Mouse (Mus musculus) CH12.LX (cell line): ENCODE results near the gene Dzip3. TPM values are rescaled to one million over a fixed set of nuclear protein-coding genes. Genes with fewer than 3 reads are reported as not detected.

Experiments used
- DNase-seq: peaks from one replicate; pipeline ENCODE4 v3.0.0-alpha.2; 2013; ENCODE audit errors: extremely low read depth
- H3K27ac ChIP-seq: 2 replicates; pipeline ENCODE4 v1.5.1; 2012; ENCODE audit warnings: low read depth, mild to moderate bottlenecking, control low read depth, moderate library complexity; ENCODE audit not compliant: insufficient read depth
- H3K27me3 ChIP-seq: replicated peaks from 2 replicates; pipeline ENCODE3; 2012; ENCODE audit warnings: inconsistent platforms
- H3K36me3 ChIP-seq, 2 experiments: replicated peaks in 1 of 2; 2 replicates each; pipeline versions ENCODE3 to v1.6.1; 2012; ENCODE audit warnings: inconsistent platforms in 1 of 2, low read length in 1 of 2, mild to moderate bottlenecking in 1 of 2, mixed read lengths in 1 of 2, moderate library complexity in 1 of 2; ENCODE audit not compliant: control insufficient read depth in 1 of 2, insufficient read depth in 1 of 2
- H3K4me1 ChIP-seq, 2 experiments: 2 replicates each; pipeline ENCODE4 v1.6.1; 2012; ENCODE audit warnings: inconsistent platforms in 1 of 2, moderate library complexity in 1 of 2; ENCODE audit not compliant: insufficient read depth in 2 of 2, control insufficient read depth in 1 of 2
- H3K4me2 ChIP-seq: 2 replicates; pipeline ENCODE4 v1.6.1; 2012; ENCODE audit warnings: low read depth, mild to moderate bottlenecking, control low read depth; ENCODE audit not compliant: poor library complexity, insufficient read depth, severe bottlenecking
- H3K4me3 ChIP-seq, 3 experiments: fragments of 150-350 bp in 1 of 3; sonication (generic) in 1 of 3; replicated peaks in 1 of 3; 2 replicates each; pipeline versions ENCODE3 to v1.5.1; 2011 to 2012; ENCODE audit warnings: low read depth in 2 of 3, low read length in 2 of 3, mild to moderate bottlenecking in 2 of 3, moderate library complexity in 2 of 3, control low read depth in 1 of 3, improper control_type of control experiment in 1 of 3, inconsistent platforms in 1 of 3, mixed read lengths in 1 of 3; ENCODE audit not compliant: poor library complexity in 1 of 3
- H3K79me2 ChIP-seq: replicated peaks from 2 replicates; pipeline ENCODE4 v1.6.1; 2012; ENCODE audit warnings: mild to moderate bottlenecking, moderate library complexity; ENCODE audit not compliant: control insufficient read depth, poor library complexity, insufficient read depth, severe bottlenecking; ENCODE audit errors: extremely low read depth
- H3K9ac ChIP-seq: 2 replicates; pipeline ENCODE4 v1.6.1; 2012; ENCODE audit warnings: low read depth, mild to moderate bottlenecking, control low read depth, moderate library complexity; ENCODE audit not compliant: insufficient read depth
- H3K9me3 ChIP-seq: replicated peaks from 2 replicates; pipeline ENCODE3; 2012; ENCODE audit warnings: low read length, inconsistent platforms, mixed read lengths
- BHLHE40 ChIP-seq: IDR thresholded peaks from 2 replicates; pipeline ENCODE4 v1.6.1; 2011; ENCODE audit warnings: mild to moderate bottlenecking, low read depth, low read length, improper control_type of control experiment
- CHD2 ChIP-seq: IDR thresholded peaks from 2 replicates; pipeline ENCODE4 v1.6.1; 2011; ENCODE audit warnings: low read length, improper control_type of control experiment
- CTCF ChIP-seq, 2 experiments: IDR thresholded peaks in 1 of 2; conservative IDR thresholded peaks in 1 of 2; 2 replicates each; pipeline ENCODE4 v1.5.1; 2011 to 2012; ENCODE audit warnings: low read depth in 2 of 2, low read length in 2 of 2, improper control_type of control experiment in 1 of 2, inconsistent platforms in 1 of 2, mild to moderate bottlenecking in 1 of 2, moderate library complexity in 1 of 2
- ELF1 ChIP-seq: IDR thresholded peaks from 2 replicates; pipeline ENCODE4 v1.6.1; 2014; ENCODE audit warnings: low read depth, mild to moderate bottlenecking, inconsistent platforms, low read length, improper control_type of control experiment
- ETS1 ChIP-seq: conservative IDR thresholded peaks from 2 replicates; pipeline ENCODE4 v1.6.1; 2012; ENCODE audit warnings: low read depth, mild to moderate bottlenecking, inconsistent platforms, low read length, improper control_type of control experiment, moderate library complexity
- HCFC1 ChIP-seq: IDR thresholded peaks from 2 replicates; pipeline ENCODE4 v1.6.1; 2012; ENCODE audit warnings: low read depth, mild to moderate bottlenecking, inconsistent platforms, low read length, improper control_type of control experiment
- IRF4 ChIP-seq: IDR thresholded peaks from 2 replicates; pipeline ENCODE4 v1.6.1; 2014; ENCODE audit warnings: low read depth, mild to moderate bottlenecking, inconsistent platforms, low read length, improper control_type of control experiment
- KAT2A ChIP-seq: IDR thresholded peaks from 2 replicates; pipeline ENCODE4 v1.6.1; 2012; ENCODE audit warnings: low read length, improper control_type of control experiment, inconsistent platforms; ENCODE audit not compliant: insufficient replicate concordance
- MAX ChIP-seq: IDR thresholded peaks from 2 replicates; pipeline ENCODE4 v1.6.1; 2011; ENCODE audit warnings: low read length, improper control_type of control experiment
- MAZ ChIP-seq: IDR thresholded peaks from 2 replicates; pipeline ENCODE4 v1.6.1; 2012; ENCODE audit warnings: low read depth, mild to moderate bottlenecking, inconsistent platforms, low read length, improper control_type of control experiment, moderate library complexity
- MEF2A ChIP-seq: IDR thresholded peaks from 2 replicates; pipeline ENCODE4 v1.6.1; 2014; ENCODE audit warnings: low read depth, mild to moderate bottlenecking, inconsistent platforms, low read length, improper control_type of control experiment, borderline replicate concordance
- MXI1 ChIP-seq: IDR thresholded peaks from 2 replicates; pipeline ENCODE4 v1.6.1; 2011; ENCODE audit warnings: mild to moderate bottlenecking, low read depth, low read length, improper control_type of control experiment
- NRF1 ChIP-seq: IDR thresholded peaks from 2 replicates; pipeline ENCODE4 v1.6.1; 2014; ENCODE audit warnings: low read depth, mild to moderate bottlenecking, inconsistent platforms, low read length, improper control_type of control experiment, moderate library complexity
- PAX5 ChIP-seq: IDR thresholded peaks from 2 replicates; pipeline ENCODE4 v1.6.1; 2012; ENCODE audit warnings: low read length, inconsistent platforms, mixed read lengths
- POLR2A ChIP-seq: IDR thresholded peaks from 2 replicates; pipeline ENCODE4 v1.6.1; 2011; ENCODE audit warnings: low read depth, mild to moderate bottlenecking, improper control_type of control experiment, low read length
- POLR2AphosphoS2 ChIP-seq: IDR thresholded peaks from 2 replicates; pipeline ENCODE4 v1.6.1; 2011; ENCODE audit warnings: low read depth, low read length, improper control_type of control experiment
- RAD21 ChIP-seq: IDR thresholded peaks from 2 replicates; pipeline ENCODE4 v1.6.1; 2011; ENCODE audit warnings: low read depth, mild to moderate bottlenecking, low read length, improper control_type of control experiment, moderate library complexity
- RCOR1 ChIP-seq: conservative IDR thresholded peaks from 2 replicates; pipeline ENCODE4 v1.6.1; 2012; ENCODE audit warnings: low read depth, mild to moderate bottlenecking, inconsistent platforms, low read length, improper control_type of control experiment
- SIN3A ChIP-seq: IDR thresholded peaks from 2 replicates; pipeline ENCODE4 v1.6.1; 2012; ENCODE audit warnings: low read length, improper control_type of control experiment, inconsistent platforms
- SMC3 ChIP-seq: IDR thresholded peaks from 2 replicates; pipeline ENCODE4 v1.6.1; 2011; ENCODE audit warnings: low read depth, low read length, improper control_type of control experiment
- TBP ChIP-seq: conservative IDR thresholded peaks from 2 replicates; pipeline ENCODE4 v1.6.1; 2011; ENCODE audit warnings: low read depth, low read length, improper control_type of control experiment
- TCF12 ChIP-seq: IDR thresholded peaks from 2 replicates; pipeline ENCODE4 v1.6.1; 2014; ENCODE audit warnings: low read depth, mild to moderate bottlenecking, inconsistent platforms, low read length, improper control_type of control experiment
- UBTF ChIP-seq: IDR thresholded peaks from 2 replicates; pipeline ENCODE4 v1.6.1; 2012; ENCODE audit warnings: low read depth, mild to moderate bottlenecking, inconsistent platforms, low read length, improper control_type of control experiment, moderate library complexity
- USF1 ChIP-seq: IDR thresholded peaks from 2 replicates; pipeline ENCODE4 v1.6.1; 2014; ENCODE audit warnings: low read depth, mild to moderate bottlenecking, inconsistent platforms, low read length, improper control_type of control experiment
- ZC3H11A ChIP-seq: IDR thresholded peaks from 2 replicates; pipeline ENCODE4 v1.6.1; 2012; ENCODE audit warnings: low read depth, mild to moderate bottlenecking, inconsistent platforms, low read length, improper control_type of control experiment
- ZKSCAN1 ChIP-seq: IDR thresholded peaks from 2 replicates; pipeline ENCODE4 v1.6.1; 2012; ENCODE audit warnings: low read depth, inconsistent platforms, low read length, improper control_type of control experiment, borderline replicate concordance
- ZNF384 ChIP-seq: IDR thresholded peaks from 2 replicates; pipeline ENCODE4 v1.6.1; 2012; ENCODE audit warnings: low read depth, low read length, improper control_type of control experiment, inconsistent platforms
- dilution Hi-C: fragments of 300-500 bp; cut with MboI; formaldehyde crosslinking; loops from 2 replicates; pipeline ENCODE4 v1.14.3; 2020; ENCODE audit warnings: low sequenced_read_pairs; ENCODE audit not compliant: extremely low pct_unique_long_range_greater_than_20kb, extremely low pct_ligation_motif_present
- in situ Hi-C: fragments of 300-500 bp; cut with MboI; formaldehyde crosslinking; loops from 3 replicates; pipeline ENCODE4 v1.14.3; 2019; ENCODE audit warnings: low sequenced_read_pairs, low pct_ligation_motif_present, low pct_unique_long_range_greater_than_20kb, mixed read lengths
- polyA plus RNA-seq: library from polyadenylated mRNA; unstranded; fragments of >175 nt; gene quantifications from 2 replicates; pipeline ENCODE4 v1.2.1, GENCODE M21; 2012; ENCODE audit warnings: low read depth; ENCODE audit not compliant: insufficient read length
- total RNA-seq, 2 experiments: library from RNA; depleted of rRNA; stranded (reverse); fragments of 300-350 nt in 1 of 2; fragments of >200 nt in 1 of 2; gene quantifications; 2 replicates each; pipeline ENCODE4 v1.2.3; 2012 to 2014

The Dzip3 gene
- total and polyA plus RNA-seq, 3 experiments, result 17.0 to 31.6 (median 17.0) TPM

DNA sequence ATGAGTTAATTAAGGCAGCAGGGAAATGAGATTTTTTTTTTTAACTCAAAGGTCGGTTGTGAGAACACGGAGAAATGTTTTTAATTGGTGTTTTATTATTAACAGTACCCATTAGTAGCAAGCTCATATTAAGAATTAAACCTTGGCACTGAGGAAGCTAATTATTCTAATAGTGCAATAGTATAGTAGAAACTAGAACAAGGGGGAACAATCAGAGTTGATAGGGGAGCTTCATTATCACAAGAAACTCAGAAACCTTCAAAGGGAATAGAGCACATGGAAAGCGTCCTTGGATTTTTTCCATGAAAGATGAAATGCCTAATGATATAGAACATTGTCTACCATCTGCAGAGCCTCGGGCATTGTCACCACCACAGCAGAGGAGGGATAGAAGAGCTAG is 41.9 kb upstream of the Dzip3 start:
- Histone ChIP-seq H3K4me3 (no peak overlapping the region), H3K4me1 (no peaks in the 10 kb centered on the region), H3K9ac (no peak overlapping the region), H3K9me3 (no peaks in the 10 kb centered on the region), H3K4me2 (no peak overlapping the region), H3K27ac (no peak overlapping the region), H3K79me2 (no peaks in the 10 kb centered on the region), H3K27me3 (no peaks in the 10 kb centered on the region), H3K36me3 (no peaks in the 10 kb centered on the region)
- no peak for DNase-seq
- TF ChIP-seq TCF12 (no peak), USF1 (no peak), POLR2AphosphoS2 (no peak), ZKSCAN1 (no peak), MXI1 (no peak), TBP (no peak), NRF1 (no peak), UBTF (no peak), POLR2A (no peak), ETS1 (no peak), CHD2 (no peak), ZNF384 (no peak), KAT2A (no peak), MEF2A (no peak), SIN3A (no peak), MAZ (no peak), CTCF (conservative IDR thresholded peaks at IDR 0.05 in 1 of 2, IDR thresholded peaks at IDR 0.05 in 1 of 2; ENCODE audit: low read depth in 2 of 2, low read length in 2 of 2) (no peak), ELF1 (no peak)
- dilution Hi-C loops, result no loop called here
- in situ Hi-C loops, result no loop called here

DNA sequence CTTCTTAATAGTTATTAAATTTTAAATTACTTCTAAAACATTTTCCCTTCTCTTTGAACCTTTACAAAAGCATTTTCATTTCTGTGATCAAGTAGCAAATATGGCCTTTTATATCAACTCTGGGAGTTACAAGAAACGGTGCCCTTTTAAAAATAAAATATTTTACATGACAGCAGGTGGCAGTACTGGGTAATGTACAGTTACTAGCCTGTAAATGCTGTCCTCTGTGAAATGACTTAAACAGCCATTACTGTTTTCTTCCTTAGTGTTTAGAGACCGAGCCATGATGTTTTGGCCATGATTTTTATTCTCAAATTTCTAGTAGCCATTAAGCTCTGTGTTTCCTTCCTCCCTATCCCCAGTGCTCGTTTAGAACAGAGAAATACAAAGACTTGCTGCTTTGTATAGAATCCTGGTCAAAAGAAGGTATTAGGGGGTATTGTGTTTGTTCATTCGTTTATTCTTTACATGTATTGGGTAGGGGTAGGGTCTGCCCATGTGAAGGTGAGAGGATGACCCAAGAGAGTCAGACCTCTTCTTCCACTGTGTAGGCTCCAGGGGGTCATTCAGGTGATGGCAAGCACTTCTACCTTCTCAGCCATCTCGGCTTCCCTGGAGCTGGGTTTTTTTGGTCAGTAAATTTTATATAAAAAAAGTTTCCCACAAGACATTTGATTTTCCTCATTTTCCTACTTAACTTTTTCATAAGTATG is 22.8 kb upstream of the Dzip3 start:
- dilution Hi-C loops, result no loop called here
- Histone ChIP-seq H3K4me3 (no peak overlapping the region), H3K4me2 (no peak overlapping the region), H3K27ac (no peak overlapping the region), H3K9me3 (no peaks in the 10 kb centered on the region), H3K9ac (no peak overlapping the region), H3K27me3 (no peaks in the 10 kb centered on the region), H3K79me2 (no peaks in the 10 kb centered on the region), H3K4me1 (no peaks in the 10 kb centered on the region), H3K36me3 (peaks cover 29 to 68% of the 10 kb centered on the region in 2 experiments)
- in situ Hi-C loops, result no loop called here
- TF ChIP-seq MXI1 (no peak), ZNF384 (no peak), IRF4 (no peak), RAD21 (peak; percentile 55), RCOR1 (no peak), ZC3H11A (0 out of 2 replicates have a peak, but pooled peaks have one; percentile 2), CTCF (conservative IDR thresholded peaks at IDR 0.05 in 1 of 2, IDR thresholded peaks at IDR 0.05 in 1 of 2; ENCODE audit: low read depth in 2 of 2, low read length in 2 of 2) (peak in 1 of 2 experiments; percentile 69; a peak in 2 of 4 replicates), SMC3 (peak; percentile 53), MAX (no peak), BHLHE40 (no peak), ZKSCAN1 (no peak), HCFC1 (no peak), PAX5 (no peak), NRF1 (no peak)
- no peak for DNase-seq
